Mouse (Mus musculus) heart, embryonic 11.5 days (tissue): Measurements from ENCODE around the gene Gm3164. TPM values are rescaled to one million over a fixed set of nuclear protein-coding genes. Genes with fewer than 3 reads are reported as not detected.
"Not testable (repeated sequence)": the region's sequence is repeated elsewhere in the genome, so short reads cannot be mapped to it uniquely, and the experiment has no call there.

Experiments
- ATAC-seq: fragments of 200-750 bp; cut with Nextera tagmentation; replicated peaks from 2 replicates; pipeline ENCODE4 v1.8.0; 2017; ENCODE audit warnings: moderate library complexity; ENCODE audit not compliant: insufficient number of reproducible peaks, low FRiP score, low TSS enrichment
- H3K27ac ChIP-seq: fragments of 300-500 bp; sonication (generic); 2 replicates; pipeline ENCODE4 v1.5.1; 2014; ENCODE audit warnings: mild to moderate bottlenecking, low read depth, low read length
- H3K27me3 ChIP-seq: fragments of 300-500 bp; sonication (generic); 2 replicates; pipeline ENCODE4 v1.6.1; 2014; ENCODE audit warnings: mild to moderate bottlenecking, low read length, mixed read lengths; ENCODE audit not compliant: control insufficient read depth, insufficient read depth
- H3K36me3 ChIP-seq: fragments of 300-500 bp; sonication (generic); 2 replicates; pipeline ENCODE4 v1.6.1; 2014; ENCODE audit warnings: mild to moderate bottlenecking, low read length, moderate library complexity, mixed read lengths; ENCODE audit not compliant: control insufficient read depth, insufficient read depth
- H3K4me1 ChIP-seq: fragments of 300-500 bp; sonication (generic); 2 replicates; pipeline ENCODE4 v1.6.1; 2014; ENCODE audit warnings: low read length; ENCODE audit not compliant: control insufficient read depth, insufficient read depth
- H3K4me2 ChIP-seq: fragments of 300-500 bp; sonication (generic); 2 replicates; pipeline ENCODE4 v1.6.1; 2014; ENCODE audit warnings: mild to moderate bottlenecking, moderate library complexity
- H3K4me3 ChIP-seq: fragments of 300-500 bp; sonication (generic); 2 replicates; pipeline ENCODE4 v1.5.1; 2014; ENCODE audit warnings: low read depth, low read length
- H3K9ac ChIP-seq: fragments of 300-500 bp; sonication (generic); 2 replicates; pipeline ENCODE4 v1.6.1; 2014; ENCODE audit warnings: mild to moderate bottlenecking, low read depth, low read length, moderate library complexity
- H3K9me3 ChIP-seq: fragments of 300-500 bp; sonication (generic); replicated peaks from 2 replicates; pipeline ENCODE4 v1.6.1; 2016; ENCODE audit warnings: low read length; ENCODE audit not compliant: control insufficient read depth
- WGBS: fragments of 180-500 bp; shearing (Covaris S2); extraction: QIAGEN DNeasy Blood & Tissue Kit; methylation state at CpG from one replicate; pipeline ENCODE4 v1.1.7; 2014; ENCODE audit not compliant: insufficient replicate concordance; 5-methylcytosine and 5-hydroxymethylcytosine counted together
- polyA plus RNA-seq: library from polyadenylated mRNA; unstranded; fragments of >200 nt; fragmentation: Nextera tagmentation; extraction: Ambion mirVana; gene quantifications from 2 replicates; pipeline ENCODE4 v1.2.1, GENCODE M21; 2014

Gm3164 gene
- polyA plus RNA-seq, 1 experiment from 2014 or later, result 0.83 TPM

- not testable (repeated sequence) for ATAC-seq, H3K9ac ChIP-seq, H3K4me1 ChIP-seq, H3K4me3 ChIP-seq, H3K36me3 ChIP-seq, H3K27me3 ChIP-seq, H3K9me3 ChIP-seq, H3K27ac ChIP-seq, H3K4me2 ChIP-seq
- WGBS, result 80% methylated on average over 5 of the region's 5 CpGs
Observed at GRCm38 (mm10) chr14:4400115-4400789, 15.0 kb upstream of the Gm3164 start.

GRCm38 (mm10) chr14:4401245-4401644 is 14.0 kb upstream of the Gm3164 start:
- not testable (repeated sequence) for H3K4me3 ChIP-seq, H3K9me3 ChIP-seq, H3K4me2 ChIP-seq, H3K9ac ChIP-seq, H3K4me1 ChIP-seq, H3K27ac ChIP-seq, H3K36me3 ChIP-seq, ATAC-seq, H3K27me3 ChIP-seq
- 65% methylated on average over 4 of the region's 5 CpGs for WGBS

GRCm38 (mm10) chr14:4403840-4404239 is 11.4 kb upstream of the Gm3164 start:
- H3K9me3 ChIP-seq, H3K27me3 ChIP-seq: not testable (repeated sequence)

GRCm38 (mm10) chr14:4409939-4410338 is 5.3 kb upstream of the Gm3164 start:
- not testable (repeated sequence) for H3K27ac ChIP-seq, H3K4me3 ChIP-seq, ATAC-seq, H3K27me3 ChIP-seq, H3K4me2 ChIP-seq, H3K4me1 ChIP-seq, H3K9me3 ChIP-seq, H3K36me3 ChIP-seq, H3K9ac ChIP-seq
- WGBS, result 36% methylated on average over 1 of the region's 1 CpGs

More at GRCm38 (mm10) chr14:4403840-4404239, 11.4 kb upstream of the Gm3164 start:
- not testable (repeated sequence) for H3K36me3 ChIP-seq, H3K4me3 ChIP-seq, H3K4me1 ChIP-seq, ATAC-seq, H3K9ac ChIP-seq, H3K4me2 ChIP-seq, H3K27ac ChIP-seq

GRCm38 (mm10) chr14:4430692-4431091 is 15.4 kb downstream of the Gm3164 start, which contains the start of gene Gm3173:
TSS of gene Gm3173 (plus strand) at chr14:4430992.
- not testable (repeated sequence) for H3K9me3 ChIP-seq, H3K4me2 ChIP-seq, H3K9ac ChIP-seq

DNA sequence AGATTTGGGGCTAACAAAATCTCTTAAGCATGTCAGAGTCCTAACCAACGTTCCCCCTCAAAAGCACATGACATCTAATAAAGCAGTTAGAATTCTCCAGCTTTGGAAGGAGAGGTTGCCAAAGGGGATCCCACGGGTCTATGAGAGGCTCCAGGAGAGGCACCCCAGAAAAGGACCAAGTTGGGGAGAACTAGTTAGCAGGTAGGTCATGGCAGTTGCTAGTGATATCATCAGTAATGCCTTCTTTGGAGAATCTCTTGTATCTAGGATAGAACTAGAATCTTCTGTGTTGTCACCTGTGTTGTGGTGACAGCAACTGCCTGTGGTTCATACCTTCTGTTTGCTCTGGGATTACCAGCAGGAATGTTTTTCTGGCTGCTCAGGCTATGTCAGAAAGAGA is 66.2 kb downstream of the Gm3164 start, which contains the start of gene Gm3182:
Gene Gm3182 (plus strand): TSS at position 301 of the 400 bp plus-strand sequence.
- not testable (repeated sequence) for H3K27me3 ChIP-seq, H3K36me3 ChIP-seq, H3K4me3 ChIP-seq, ATAC-seq, H3K4me1 ChIP-seq, H3K9me3 ChIP-seq, H3K27ac ChIP-seq, H3K9ac ChIP-seq, H3K4me2 ChIP-seq
- WGBS, result no CpG with 5 or more reads among the region's 2 CpGs

More at GRCm38 (mm10) chr14:4430692-4431091, 15.4 kb downstream of the Gm3164 start, which contains the start of gene Gm3173:
- H3K27me3 ChIP-seq, H3K4me1 ChIP-seq, H3K36me3 ChIP-seq, H3K27ac ChIP-seq, H3K4me3 ChIP-seq, ATAC-seq: not testable (repeated sequence)

Other genes with a start within 250 kb of the Gm3164 start
- gene Gm2974, start 232.9 kb upstream of the Gm3164 start, polyA plus RNA-seq, result 0.32 and 0.33 TPM in 2 replicates
- not detected in 2 replicates for gene Gm3138, start 165.8 kb upstream of the Gm3164 start, polyA plus RNA-seq
- not detected in 2 replicates for gene Gm3149, start 98.2 kb upstream of the Gm3164 start, polyA plus RNA-seq
- gene 2610042L04Rik, start 80.7 kb upstream of the Gm3164 start, polyA plus RNA-seq, result 0.14 and 0.42 TPM in 2 replicates
- not detected in 2 replicates for gene Gm3159, start 17.9 kb upstream of the Gm3164 start, polyA plus RNA-seq
- 0.65 TPM in 1 of 2 replicates, not detected in the other for gene Gm3173, start 15.5 kb downstream of the Gm3164 start, polyA plus RNA-seq
- gene Gm3182, start 66.3 kb downstream of the Gm3164 start, polyA plus RNA-seq, result not detected in 2 replicates
- gene Gm3047, start 140.0 kb downstream of the Gm3164 start, polyA plus RNA-seq, result not detected in 2 replicates
- 0.20 TPM in 1 of 2 replicates, not detected in the other for gene Gm8159, start 216.9 kb downstream of the Gm3164 start, polyA plus RNA-seq
- 0.79 and 1.2 TPM in 2 replicates for gene Gm3239, start 248.7 kb downstream of the Gm3164 start, polyA plus RNA-seq